Mouse (Mus musculus) heart, postnatal 0 days (tissue): ENCODE results near the gene Sqor. TPM values are rescaled to one million over a fixed set of nuclear protein-coding genes. Genes with fewer than 3 reads are reported as not detected.
A peak's percentile ranks its signal among the peaks of the same experiment; 100 is the strongest.

ENCODE experiments used
- ATAC-seq: fragments of 200-750 bp; cut with Nextera tagmentation; 2 replicates; pipeline ENCODE4 v1.8.0; 2017; ENCODE audit warnings: low read depth, moderate number of reproducible peaks, moderate library complexity; ENCODE audit not compliant: insufficient read depth
- DNase-seq: peaks from one replicate; pipeline ENCODE4 v3.0.0-alpha.2; 2016; ENCODE audit warnings: low spot score
- H3K27ac ChIP-seq: fragments of 300-500 bp; sonication (generic); 2 replicates; pipeline ENCODE4 v1.5.1; 2014; ENCODE audit warnings: low read depth, mild to moderate bottlenecking
- H3K27me3 ChIP-seq: fragments of 300-500 bp; sonication (generic); 2 replicates; pipeline ENCODE4 v1.6.1; 2014; ENCODE audit warnings: low read length, mixed read lengths; ENCODE audit not compliant: control insufficient read depth, insufficient read depth
- H3K36me3 ChIP-seq: fragments of 300-500 bp; sonication (generic); replicated peaks from 2 replicates; pipeline ENCODE4 v1.6.1; 2014; ENCODE audit warnings: low read length, mixed read lengths; ENCODE audit not compliant: control insufficient read depth, insufficient read depth
- H3K4me1 ChIP-seq: fragments of 300-500 bp; sonication (generic); 2 replicates; pipeline ENCODE4 v1.6.1; 2014; ENCODE audit warnings: antibody characterized with exemption; ENCODE audit not compliant: control insufficient read depth, insufficient read depth
- H3K4me2 ChIP-seq: fragments of 300-500 bp; sonication (generic); 2 replicates; pipeline ENCODE4 v1.6.1; 2014; ENCODE audit warnings: low read depth, mild to moderate bottlenecking, low read length, moderate library complexity
- H3K4me3 ChIP-seq: fragments of 300-500 bp; sonication (generic); 2 replicates; pipeline ENCODE4 v1.5.1; 2014; ENCODE audit warnings: low read depth, low read length
- H3K9ac ChIP-seq: fragments of 300-500 bp; sonication (generic); replicated peaks from 2 replicates; pipeline ENCODE4 v1.6.1; 2014; ENCODE audit warnings: low read depth, low read length, mixed read lengths
- H3K9me3 ChIP-seq: fragments of 300-500 bp; sonication (generic); replicated peaks from 2 replicates; pipeline ENCODE4 v1.6.1; 2016; ENCODE audit warnings: low read length; ENCODE audit not compliant: control insufficient read depth
- CTCF ChIP-seq: IDR thresholded peaks from 2 replicates; pipeline ENCODE4 v1.5.1; 2016; ENCODE audit warnings: antibody characterized with exemption, control low read depth, low read depth
- EP300 ChIP-seq: IDR thresholded peaks from 2 replicates; pipeline ENCODE4 v1.6.1; 2016; ENCODE audit warnings: antibody characterized with exemption, low read depth
- WGBS: fragments of 180-500 bp; shearing (Covaris S2); extraction: QIAGEN DNeasy Blood & Tissue Kit; methylation state at CpG from one replicate; pipeline ENCODE4 v1.1.7; 2014; 5-methylcytosine and 5-hydroxymethylcytosine counted together
- polyA plus RNA-seq: library from polyadenylated mRNA; unstranded; fragments of >200 nt; fragmentation: Nextera tagmentation; extraction: Ambion mirVana; gene quantifications from 2 replicates; pipeline ENCODE4 v1.2.1, GENCODE M21; 2015
- total RNA-seq: library from RNA; depleted of rRNA; stranded (reverse); fragments of >200 nt; gene quantifications from 2 replicates; pipeline ENCODE4 v1.2.3, GENCODE M21; 2014; ENCODE audit warnings: low replicate concordance; rRNA removed

Gene Sqor
- total and polyA plus RNA-seq, 2 experiments from 2014 or later, result 8.0 to 8.1 TPM

GRCm38 (mm10) chr2:122854636-122855035, 89.6 kb downstream of the Sqor start:
- WGBS, result 36% methylated on average over 4 of the region's 4 CpGs
- TF ChIP-seq CTCF, result no peak
- no peak for TF ChIP-seq EP300
- Histone ChIP-seq H3K4me1 (peaks cover 16% of the 10 kb centered on the region), H3K36me3 (no peaks in the 10 kb centered on the region), H3K9ac (no peak overlapping the region), H3K9me3 (no peaks in the 10 kb centered on the region), H3K27ac (peak overlapping the region; percentile 78), H3K4me2 (no peak overlapping the region), H3K4me3 (no peak overlapping the region), H3K27me3 (no peaks in the 10 kb centered on the region)
- peak; percentile 30; the same call in 1 of the 2 replicates for ATAC-seq
- no peak for DNase-seq

GRCm38 (mm10) chr2:122855354-122855753, 90.3 kb downstream of the Sqor start:
- no peak overlapping the region for H3K4me2 ChIP-seq
- H3K27ac ChIP-seq, result peak overlapping the region; percentile 78
- H3K27me3 ChIP-seq, result no peaks in the 10 kb centered on the region
- no peak for TF ChIP-seq CTCF
- no peak for TF ChIP-seq EP300
- DNase-seq (peak; percentile 54), ATAC-seq (peak; percentile 86)
- no peaks in the 10 kb centered on the region for H3K36me3 ChIP-seq
- no peak overlapping the region for H3K4me3 ChIP-seq
- 21% methylated on average over 3 of the region's 3 CpGs for WGBS
- H3K4me1 ChIP-seq, result peaks cover 16% of the 10 kb centered on the region
- no peak overlapping the region for H3K9ac ChIP-seq
- H3K9me3 ChIP-seq, result no peaks in the 10 kb centered on the region

Other genes with a start within 250 kb of the Sqor start
- gene Gatm, start 153.9 kb upstream of the Sqor start, total RNA-seq, result 3.7 and 3.8 TPM in 2 replicates
- gene Gatm, start 153.9 kb upstream of the Sqor start, polyA plus RNA-seq, result 6.0 and 6.8 TPM in 2 replicates
- 2.5 TPM in 1 of 2 replicates, not detected in the other for gene AA467197, start 128.3 kb upstream of the Sqor start, total RNA-seq
- 0.16 TPM in 1 of 2 replicates, not detected in the other for gene AA467197, start 128.3 kb upstream of the Sqor start, polyA plus RNA-seq
- gene Slc30a4, start 62.6 kb upstream of the Sqor start, total RNA-seq, result 20.2 and 31.0 TPM in 2 replicates
- 3.0 and 3.8 TPM in 2 replicates for gene Slc30a4, start 62.6 kb upstream of the Sqor start, polyA plus RNA-seq
- 16.5 and 34.6 TPM in 2 replicates for gene Bloc1s6, start 26.7 kb upstream of the Sqor start, total RNA-seq
- 27.5 and 28.6 TPM in 2 replicates for gene Bloc1s6, start 26.7 kb upstream of the Sqor start, polyA plus RNA-seq